Mouse (Mus musculus) cerebellum, postnatal 4 days (tissue): ENCODE results near the gene Sorbs1.

Experiments
- DNase-seq, 2 experiments: peaks; one replicate each; pipeline ENCODE4 v3.0.0; 2022; ENCODE audit warnings: low spot score in 2 of 2, mixed read lengths in 1 of 2

The Sorbs1 gene

DNA sequence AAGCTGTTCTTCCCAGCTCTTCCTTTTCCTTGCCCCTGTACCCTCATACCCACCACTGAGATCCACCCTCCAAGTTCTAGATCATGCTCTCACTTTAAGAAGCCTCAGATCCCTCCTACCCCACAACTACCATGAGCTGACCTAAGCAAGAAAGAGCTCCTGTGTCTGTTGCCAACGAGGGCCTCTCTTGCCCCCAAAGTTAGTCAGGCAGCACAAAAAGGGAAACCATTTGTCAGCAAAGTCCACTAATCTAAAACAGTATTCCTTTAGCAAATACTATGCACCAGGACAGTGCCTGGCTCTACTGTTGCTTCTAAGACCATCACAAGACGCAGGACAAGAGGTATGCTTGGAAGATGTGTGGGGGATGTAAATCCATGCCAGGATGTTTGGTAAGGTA, 106.4 kb downstream of the Sorbs1 start:
- DNase-seq, result no peak

DNA sequence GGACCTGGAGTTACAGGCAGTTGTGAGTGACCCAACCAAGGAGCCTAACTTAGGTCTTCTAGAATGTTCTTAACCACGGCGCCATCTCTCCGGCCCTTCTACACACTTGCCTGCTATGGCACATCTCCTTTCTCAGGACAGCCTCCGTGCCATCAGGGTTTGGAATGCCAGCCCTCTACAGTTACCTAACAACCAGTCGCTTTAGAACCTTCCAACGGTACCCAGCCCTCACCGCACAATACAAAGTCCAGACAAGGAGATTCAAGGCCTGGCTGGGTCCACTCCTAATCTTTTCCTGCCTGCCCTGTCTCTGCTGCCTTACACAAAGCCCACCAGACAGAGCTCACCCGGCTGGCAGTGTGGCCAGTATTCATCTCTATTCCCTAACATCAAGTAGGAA, 106.9 kb downstream of the Sorbs1 start:
- DNase-seq, result no peak

DNA sequence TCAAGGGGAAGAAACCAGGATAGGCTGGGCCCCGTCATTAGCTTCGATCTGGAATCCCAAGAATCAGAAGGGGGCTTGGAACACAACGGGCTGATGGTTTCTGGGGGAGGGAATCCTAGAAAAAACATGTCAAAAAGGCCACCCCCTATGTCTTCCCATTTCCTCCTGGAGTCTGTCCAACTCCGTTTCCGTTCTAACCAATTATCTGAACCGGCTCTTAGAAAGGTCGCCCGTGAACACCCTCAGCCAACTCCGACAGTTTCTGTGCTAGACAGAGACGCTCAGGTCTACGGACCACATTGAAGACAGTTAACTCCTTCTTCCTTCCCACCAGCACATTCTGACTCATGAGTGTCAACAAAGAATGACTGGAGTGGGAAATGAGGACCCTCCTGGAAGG, 107.8 kb downstream of the Sorbs1 start:
- DNase-seq, result no peak

DNA sequence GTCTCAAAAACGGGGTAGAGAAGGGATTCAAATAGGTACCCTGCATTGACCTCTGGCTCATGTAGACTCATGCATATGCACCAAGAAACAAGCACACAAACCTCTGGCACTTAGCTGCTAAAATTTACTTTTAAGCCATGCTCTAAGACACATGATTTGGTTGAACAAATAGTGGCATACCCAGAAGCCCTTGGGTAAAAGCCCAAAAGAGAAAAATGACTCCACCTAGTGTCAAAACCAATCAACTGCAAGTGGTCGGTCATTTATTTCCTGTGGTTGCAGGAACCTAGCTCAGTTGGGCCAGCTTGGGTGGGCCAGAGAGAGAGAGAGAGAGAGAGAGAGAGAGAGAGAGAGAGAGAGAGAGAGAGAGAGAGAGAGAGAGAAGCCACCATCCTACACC, 109.0 kb downstream of the Sorbs1 start:
- no peak for DNase-seq

DNA sequence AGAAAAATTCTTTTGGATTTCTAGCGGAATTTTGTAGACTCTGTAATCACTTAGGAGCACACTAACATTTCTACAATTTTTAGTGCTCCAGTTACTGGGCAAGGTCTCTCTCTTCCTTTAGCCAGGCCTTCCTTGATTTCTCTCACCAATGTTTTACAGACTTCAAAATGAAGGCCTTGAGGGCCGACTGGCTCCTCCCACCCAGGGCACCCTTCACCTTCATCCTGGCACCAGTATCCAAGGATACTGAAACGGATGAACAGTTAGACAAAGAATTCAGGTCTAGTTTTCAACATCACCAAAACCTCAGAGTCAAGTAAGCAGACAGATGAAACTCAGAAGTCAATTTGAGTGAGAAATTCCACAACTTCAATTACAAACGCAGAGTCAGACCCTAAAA, 109.6 kb downstream of the Sorbs1 start:
- no peak for DNase-seq

DNA sequence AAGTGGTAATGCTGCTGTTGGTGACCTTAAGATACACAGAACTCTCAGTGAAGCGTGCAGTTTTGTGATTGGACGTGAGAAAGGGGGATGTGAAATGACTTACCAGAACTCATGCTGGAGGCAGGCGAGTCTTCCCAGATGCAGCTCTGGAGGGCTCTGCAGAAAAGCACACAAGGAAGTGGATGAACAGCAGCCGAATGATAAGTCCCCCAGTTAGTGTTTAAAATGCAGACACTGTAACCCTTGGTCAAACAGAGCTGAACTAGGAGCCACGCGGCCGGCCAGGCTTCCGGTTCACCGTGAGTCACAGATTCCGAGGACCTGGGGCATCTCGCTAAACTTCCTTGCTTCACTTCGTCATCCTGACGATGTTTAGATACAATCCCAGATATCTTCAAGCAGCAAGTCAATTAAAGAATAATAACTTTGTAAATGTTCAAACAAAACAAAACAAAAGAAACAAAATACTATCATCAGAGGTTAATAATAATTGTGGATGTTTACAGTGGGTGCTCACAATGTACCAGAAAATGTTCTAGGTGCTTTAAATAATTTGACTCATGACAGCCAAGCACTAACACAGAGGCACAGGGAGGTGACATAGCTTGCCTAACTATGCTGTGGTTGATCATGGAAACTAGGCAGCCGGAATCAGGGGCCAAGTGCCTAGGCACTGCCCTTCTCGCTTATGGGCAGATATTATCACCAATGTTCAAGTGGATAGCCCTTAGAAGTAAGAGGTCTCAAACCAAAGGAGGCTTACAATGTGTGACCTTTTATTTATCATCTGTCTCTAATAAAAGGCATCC, 111.2 kb downstream of the Sorbs1 start:
- no peak for DNase-seq

DNA sequence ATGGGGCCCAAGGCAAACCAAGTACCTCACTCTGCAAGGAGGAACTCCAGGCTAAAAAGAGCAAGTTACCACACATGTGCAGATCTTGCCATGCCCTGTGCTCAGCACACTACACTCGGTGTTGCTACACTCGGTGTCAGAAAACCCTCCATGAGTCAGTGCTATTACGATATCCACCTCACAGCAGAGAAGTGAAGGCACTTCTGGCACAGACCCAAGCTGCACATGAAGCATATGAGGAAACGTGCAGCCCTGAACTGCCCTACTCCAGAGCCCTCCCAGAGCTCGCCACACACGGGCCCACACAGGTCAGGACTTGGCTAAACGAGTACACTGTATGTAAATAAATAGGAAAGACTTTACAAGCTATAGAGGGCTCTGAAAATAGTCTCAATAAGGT, 112.4 kb downstream of the Sorbs1 start:
- no peak for DNase-seq

DNA sequence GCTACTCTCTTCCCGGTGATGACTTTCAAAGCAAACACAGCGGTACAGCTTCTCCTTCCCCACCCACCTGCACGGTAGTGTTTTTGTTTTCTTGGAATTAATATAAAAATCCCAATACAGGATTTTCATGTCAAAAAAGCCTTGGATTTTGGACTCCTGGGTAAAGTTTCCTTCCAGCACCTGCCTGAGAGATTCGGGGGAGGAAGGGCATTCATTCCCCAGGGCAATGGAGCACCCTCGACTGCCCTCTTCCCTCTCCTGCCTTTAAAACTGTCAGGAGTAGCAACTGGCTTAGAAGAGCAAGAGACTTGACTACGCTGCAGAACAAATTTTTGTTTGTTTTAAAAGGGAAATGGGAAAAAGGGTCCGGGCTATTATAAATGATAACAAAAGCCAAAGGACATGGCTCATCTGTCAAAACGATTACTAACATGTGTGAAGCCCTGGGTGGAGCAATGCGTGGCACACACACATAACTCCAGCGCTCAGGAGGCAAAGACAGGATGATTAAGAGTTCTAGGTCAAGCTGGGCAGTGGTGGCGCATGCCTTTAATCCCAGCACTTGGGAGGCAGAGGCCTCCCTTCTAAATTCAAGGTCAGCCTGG, 113.1 kb downstream of the Sorbs1 start:
- no peak for DNase-seq

DNA sequence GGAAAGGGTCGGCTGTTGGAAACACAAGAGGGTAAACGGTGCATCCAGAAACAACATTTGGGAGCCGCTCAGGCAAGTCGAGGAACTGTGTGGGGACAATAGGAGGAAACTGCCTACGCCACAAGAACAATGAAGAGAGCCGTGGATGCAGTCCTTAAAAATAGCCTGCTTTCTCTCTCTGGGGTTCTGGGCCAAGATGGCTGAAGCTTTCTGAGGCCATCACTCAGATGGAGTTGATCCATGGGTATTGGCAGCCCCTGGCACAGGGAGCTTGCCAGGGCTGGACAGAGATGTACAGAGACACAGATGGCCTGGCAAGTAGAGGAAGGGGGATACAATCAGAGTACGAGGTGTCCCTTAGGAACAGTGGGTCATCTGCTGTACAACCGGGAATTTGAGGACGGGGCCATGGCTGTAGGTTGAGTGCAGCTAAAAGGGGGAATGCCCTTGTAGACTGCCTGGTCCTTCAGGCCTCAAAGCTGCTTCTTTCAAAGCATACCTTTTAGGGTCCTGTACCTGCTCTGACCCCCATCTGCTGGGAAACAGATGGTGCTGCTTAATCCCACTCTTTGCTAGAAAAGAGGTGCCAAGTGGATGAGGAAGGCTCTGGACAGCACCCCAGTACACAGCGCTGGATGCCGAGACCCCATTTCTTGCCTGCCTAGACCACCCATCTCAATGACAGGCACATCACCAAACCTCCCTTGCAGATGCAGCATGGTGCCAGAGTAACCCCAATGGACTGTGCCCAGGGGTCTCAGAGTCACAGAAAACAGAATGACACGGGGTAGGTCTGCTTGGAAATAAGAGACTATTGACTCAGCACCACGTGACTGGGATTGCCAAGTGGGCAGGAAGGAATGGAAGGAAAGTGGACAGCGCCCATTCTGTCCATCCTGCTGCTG, 117.6 kb downstream of the Sorbs1 start:
- peak in 1 of 2 experiments; percentile 52 for DNase-seq

DNA sequence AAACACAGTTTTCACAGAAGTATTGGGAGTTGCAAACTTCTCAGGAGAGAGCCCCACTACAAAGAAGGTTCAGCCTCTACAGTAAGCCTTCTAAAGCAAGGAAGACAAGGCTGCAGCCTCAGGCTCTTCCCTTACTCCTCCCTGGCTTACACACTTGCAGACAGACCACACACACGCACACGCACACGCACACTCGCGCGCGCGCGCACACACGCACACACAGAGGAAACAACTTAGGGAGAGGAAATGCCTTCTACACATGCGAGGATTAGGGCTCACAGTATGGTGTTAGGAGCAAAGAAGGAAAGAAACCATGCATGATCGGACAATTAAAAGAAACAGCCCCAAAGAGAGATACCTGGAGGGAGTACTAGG, 118.3 kb downstream of the Sorbs1 start:
- no peak for DNase-seq

DNA sequence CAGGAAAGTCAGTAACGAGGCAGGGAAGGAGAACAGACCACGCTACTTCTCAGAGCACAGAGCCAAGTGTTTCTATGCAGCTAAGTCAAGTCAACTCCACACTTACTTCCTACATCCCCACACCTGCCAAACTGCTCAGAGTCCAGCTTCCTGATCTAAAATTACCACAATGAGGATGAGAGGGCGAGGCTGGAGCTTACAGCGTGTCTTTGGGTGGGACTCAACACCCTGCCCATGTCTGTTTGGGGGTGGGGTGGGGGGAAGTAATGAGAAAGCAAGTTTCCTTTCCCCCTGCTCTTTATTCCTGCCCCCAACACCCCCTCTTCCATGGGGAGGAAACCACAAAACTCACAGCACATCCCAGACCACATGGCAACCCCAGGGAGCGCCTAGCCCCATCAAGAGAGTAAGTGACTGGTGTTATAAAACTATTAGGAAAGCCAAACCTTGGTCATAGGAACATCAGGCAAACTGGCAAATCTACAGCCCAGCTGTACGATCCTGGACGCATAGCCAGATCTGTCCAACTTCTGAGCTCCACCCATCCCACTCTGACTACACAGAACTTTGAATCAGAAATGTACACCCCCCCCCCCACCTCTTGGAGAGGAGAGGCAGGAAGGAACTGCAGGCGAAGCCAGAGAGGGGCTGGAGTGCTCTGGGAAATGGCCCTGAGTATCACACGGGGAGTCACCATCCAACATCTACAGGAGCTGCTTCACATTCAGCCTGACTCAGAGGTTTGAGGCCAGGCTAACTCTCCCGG, 118.8 kb downstream of the Sorbs1 start:
- no peak for DNase-seq

DNA sequence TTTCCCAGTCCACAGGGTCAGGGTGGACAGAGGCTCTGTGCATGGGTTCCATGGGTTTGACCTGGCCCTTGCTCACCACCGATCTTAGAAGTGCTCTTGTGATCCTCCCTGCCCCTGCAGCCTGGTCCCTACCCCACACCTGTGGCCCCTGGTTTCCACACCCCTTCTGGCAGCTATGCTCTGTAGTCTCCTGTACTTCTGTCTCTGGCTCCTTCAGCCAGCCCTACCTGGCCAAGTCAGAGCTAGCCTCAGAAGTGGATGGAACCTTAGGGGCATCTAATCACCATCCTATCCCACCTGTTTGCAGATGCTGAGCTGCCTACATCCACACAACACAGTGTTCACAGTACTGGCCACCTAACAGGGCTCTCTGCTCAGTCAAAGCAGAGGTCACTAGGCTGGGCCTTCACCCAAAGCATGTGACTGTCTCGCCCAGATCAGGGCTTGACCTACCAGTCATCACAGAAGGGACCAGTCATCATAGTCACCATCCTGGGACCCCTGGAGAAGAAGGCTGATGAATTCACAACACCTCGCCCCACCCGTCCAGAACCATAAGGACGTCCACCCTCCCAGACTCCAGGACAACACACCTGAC, 120.7 kb downstream of the Sorbs1 start:
- DNase-seq, result no peak

DNA sequence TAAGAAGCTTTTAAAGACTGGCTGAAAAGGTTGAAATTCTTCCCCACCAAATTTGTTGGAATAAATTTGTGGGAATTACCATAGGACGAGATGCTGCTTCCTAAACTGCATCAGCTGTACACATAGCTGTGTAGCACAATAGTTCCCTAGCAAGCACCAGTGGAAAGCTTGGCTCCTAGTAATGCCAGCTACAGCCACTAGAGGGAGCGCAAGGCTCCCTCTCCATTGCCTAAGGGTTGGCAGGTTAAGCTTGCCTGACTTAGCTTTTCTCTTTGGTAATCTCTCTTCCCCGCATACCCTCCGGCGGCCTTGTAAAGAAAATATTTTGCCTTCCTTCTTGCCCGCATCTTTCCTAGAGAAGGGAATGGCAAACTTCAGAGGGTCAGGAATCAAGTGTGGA, 122.1 kb downstream of the Sorbs1 start:
- DNase-seq, result peak; percentile 84 to 90

DNA sequence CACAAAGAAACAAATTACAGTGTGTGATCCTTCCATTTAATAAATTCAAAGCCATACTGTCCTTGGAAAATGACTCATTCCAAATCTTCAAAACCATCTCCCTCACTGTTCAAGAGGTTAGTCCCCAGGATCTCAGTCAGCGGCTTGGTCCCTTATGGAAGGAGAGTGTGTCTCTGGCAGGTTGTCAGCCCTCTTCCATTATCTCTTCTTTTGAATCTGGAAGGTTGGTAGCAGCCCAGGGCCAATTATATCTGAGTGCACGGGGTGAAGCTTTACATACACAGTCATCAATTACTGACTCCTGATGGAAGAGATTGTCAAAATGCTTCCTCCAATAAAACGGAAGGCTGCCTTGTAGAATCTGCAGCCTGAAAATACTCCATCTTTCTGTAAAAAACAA, 126.7 kb downstream of the Sorbs1 start:
- no peak for DNase-seq

DNA sequence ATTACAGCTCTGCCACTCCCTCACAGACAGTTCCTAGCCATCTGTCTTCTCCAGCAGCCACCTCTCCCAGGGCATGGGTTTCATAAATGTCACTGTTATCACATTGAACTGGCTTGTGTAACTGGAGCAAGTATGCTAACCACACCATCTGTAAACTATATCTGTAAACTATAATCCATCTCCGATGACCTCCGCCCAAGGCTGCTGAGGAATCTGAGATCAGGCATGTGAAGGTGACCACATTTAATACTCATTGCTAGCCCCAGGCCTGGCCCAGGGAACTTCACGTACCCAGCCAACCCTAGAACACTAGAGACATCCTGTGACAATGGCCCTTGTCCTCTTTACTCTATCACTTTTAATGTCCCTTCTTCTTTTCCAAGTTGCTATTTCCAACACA, 128.2 kb downstream of the Sorbs1 start:
- no peak for DNase-seq

DNA sequence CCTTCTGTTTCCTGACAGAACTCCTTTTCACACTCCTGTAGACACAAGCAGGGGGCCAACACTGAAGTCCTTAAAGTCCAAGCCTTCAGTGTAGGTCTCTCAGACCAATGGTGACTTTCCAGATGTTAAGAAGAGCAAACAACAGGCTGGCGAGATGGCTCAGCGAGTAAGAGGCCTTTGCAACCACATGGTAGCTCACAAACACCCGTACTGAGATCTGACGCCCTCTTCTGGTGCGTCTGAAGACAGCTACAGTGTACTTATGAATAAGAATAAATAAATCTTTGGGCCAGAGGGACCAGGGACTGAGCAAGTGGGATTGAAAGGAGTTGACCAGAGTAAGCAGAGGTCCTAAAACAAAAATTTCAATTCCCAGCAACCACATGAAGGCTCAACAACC, 129.6 kb downstream of the Sorbs1 start:
- no peak for DNase-seq

DNA sequence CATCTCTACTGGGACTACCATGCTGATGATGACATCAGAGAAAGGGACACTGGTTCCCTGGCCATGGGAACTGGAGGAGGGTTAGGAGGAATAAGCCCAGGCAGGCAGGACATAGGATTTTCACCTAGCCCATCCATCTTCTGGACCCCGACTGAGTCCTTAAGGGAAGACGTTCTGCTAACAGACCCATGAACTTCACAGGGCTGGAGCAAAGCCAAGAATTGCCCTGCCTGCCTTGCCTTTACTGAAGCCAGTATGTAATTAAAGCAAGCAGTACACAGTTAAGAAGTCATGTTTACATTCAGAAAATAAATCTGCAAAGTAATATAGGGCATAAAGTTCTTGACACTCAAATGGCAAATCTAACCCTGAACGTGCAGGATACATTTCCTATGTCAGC, 132.9 kb downstream of the Sorbs1 start:
- no peak for DNase-seq

DNA sequence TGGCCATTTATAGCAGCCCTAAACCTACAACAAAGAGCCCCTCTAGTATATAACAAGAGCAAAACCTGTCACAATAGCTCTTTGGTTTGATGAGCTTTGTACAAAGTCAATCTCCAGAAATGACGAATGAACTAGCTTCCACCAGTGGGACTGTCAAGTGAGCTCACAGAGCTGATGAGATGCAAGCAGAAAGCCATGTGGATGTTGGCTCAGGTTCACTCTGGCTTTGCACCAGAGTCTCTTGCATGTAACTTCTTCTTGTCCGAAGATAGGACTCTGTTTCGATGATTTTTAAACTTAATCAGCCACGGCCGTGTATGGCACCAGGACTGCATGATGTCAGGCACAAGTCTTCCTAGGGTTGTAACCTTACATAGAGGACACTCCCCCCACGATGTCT, 133.6 kb downstream of the Sorbs1 start:
- DNase-seq, result no peak

DNA sequence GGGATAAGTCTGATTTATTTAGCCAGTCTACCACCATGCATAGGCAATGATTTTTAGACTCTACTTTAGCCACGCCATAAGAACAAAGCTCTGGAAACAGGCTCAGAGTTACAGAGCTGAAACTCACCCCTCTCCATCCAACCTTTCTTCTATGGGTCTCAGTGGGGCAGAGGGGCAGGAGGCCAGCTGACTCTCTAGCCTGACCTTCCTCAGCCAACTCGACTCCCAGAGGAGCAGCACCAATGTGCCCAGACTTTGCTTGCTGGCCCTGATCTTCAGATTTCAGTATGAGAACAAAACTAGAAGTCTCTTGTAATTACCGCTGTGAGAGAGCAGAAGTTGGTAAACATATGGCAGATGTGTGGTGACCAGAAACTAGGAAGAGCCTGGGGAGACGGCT, 134.5 kb downstream of the Sorbs1 start:
- DNase-seq, result no peak

DNA sequence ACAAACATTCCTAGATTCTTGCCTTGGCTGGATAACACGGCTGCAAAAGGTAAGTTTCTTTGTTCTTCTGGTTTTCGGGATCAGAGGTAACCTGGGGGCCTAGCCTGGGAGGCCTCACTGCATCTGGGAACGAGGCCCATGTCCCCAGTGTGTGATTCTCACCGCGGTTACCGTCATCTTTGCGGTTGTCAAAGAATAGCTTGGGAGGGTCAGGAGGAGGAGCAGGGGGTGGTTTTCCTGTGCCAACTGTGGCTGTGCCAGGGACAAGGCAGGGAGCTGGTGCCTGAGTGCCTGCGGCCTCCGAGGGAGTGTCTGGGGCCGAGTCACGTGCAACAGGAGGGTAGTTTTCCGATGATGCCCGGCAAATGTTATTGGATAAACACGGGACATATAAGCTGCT, 135.9 kb downstream of the Sorbs1 start:
- DNase-seq, result peak in 1 of 2 experiments; percentile 40

DNA sequence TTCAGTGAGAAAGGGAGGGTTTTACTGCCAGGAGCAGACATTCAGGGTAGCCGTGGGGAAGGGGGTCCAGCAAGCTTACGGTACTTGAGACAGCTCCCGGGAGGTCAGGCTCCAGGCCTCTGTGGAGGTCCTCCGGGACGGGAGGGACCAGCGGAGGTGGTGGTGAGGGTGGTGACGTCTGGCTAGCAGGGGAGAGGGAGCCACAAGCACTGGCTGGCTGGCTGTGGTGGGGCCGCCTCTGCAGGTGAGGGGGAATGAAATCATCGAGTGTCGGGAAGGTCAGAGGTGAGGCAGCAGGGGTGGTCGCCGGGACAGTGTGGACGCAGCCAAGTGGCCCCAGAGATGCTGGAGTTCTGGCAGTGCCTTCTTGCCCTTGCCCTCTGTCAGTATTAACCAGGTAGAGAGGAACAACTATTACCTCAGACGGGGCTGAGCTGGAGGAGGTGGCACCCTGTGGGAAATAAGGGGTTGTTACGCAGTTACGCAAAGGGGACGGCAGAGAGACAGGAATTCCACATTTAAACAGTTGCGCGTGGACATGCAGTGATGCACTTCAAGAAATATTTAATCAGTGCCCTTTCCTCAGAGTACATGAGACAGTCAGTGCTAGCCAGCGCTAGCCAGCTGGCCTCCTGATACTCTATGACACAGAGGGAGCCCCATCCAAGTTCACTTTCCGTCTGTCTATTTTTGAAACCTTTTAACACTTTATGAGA, 136.9 kb downstream of the Sorbs1 start:
- DNase-seq, result no peak
